Mouse (Mus musculus) kidney, embryonic 15.5 days (tissue): ENCODE measurements around the gene Trim17. TPM values are rescaled to one million over a fixed set of nuclear protein-coding genes. Genes with fewer than 3 reads are reported as not detected.
"Not testable (repeated sequence)": the region's sequence is repeated elsewhere in the genome, so short reads cannot be mapped to it uniquely, and the experiment has no call there.

Experiments used
- ATAC-seq: fragments of 200-750 bp; cut with Nextera tagmentation; replicated peaks from 2 replicates; pipeline ENCODE4 v1.8.0; 2017; ENCODE audit warnings: moderate TSS enrichment; ENCODE audit not compliant: low FRiP score
- H3K27ac ChIP-seq: fragments of 300-500 bp; sonication (generic); 2 replicates; pipeline ENCODE4 v1.5.1; 2015; ENCODE audit warnings: mild to moderate bottlenecking, inconsistent platforms
- H3K27me3 ChIP-seq: fragments of 300-500 bp; sonication (generic); 2 replicates; pipeline ENCODE4 v1.6.1; 2015; ENCODE audit warnings: inconsistent platforms
- H3K36me3 ChIP-seq: fragments of 300-500 bp; sonication (generic); 2 replicates; pipeline ENCODE4 v1.6.1; 2015; ENCODE audit warnings: inconsistent platforms
- H3K4me1 ChIP-seq: fragments of 300-500 bp; sonication (generic); 2 replicates; pipeline ENCODE4 v1.6.1; 2015; ENCODE audit warnings: inconsistent platforms
- H3K4me2 ChIP-seq: fragments of 300-500 bp; sonication (generic); 2 replicates; pipeline ENCODE4 v1.6.1; 2015; ENCODE audit warnings: moderate library complexity, mild to moderate bottlenecking, inconsistent platforms
- H3K4me3 ChIP-seq: fragments of 300-500 bp; sonication (generic); replicated peaks from 2 replicates; pipeline ENCODE4 v1.5.1; 2015; ENCODE audit warnings: mild to moderate bottlenecking, inconsistent platforms
- H3K9ac ChIP-seq: fragments of 300-500 bp; sonication (generic); 2 replicates; pipeline ENCODE4 v1.6.1; 2015; ENCODE audit warnings: mild to moderate bottlenecking, inconsistent platforms
- H3K9me3 ChIP-seq: fragments of 300-500 bp; sonication (generic); replicated peaks from 2 replicates; pipeline ENCODE4 v1.6.1; 2016; ENCODE audit warnings: inconsistent platforms
- WGBS: fragments of 180-500 bp; shearing (Covaris S2); methylation state at CpG from one replicate; pipeline ENCODE4 v1.1.7; 2015; ENCODE audit warnings: mixed read lengths; 5-methylcytosine and 5-hydroxymethylcytosine counted together
- polyA plus RNA-seq: library from polyadenylated mRNA; unstranded; fragments of >200 nt; fragmentation: Nextera tagmentation; extraction: Ambion mirVana; gene quantifications from 2 replicates; pipeline ENCODE4 v1.2.1, GENCODE M21; 2015

Trim17 gene
- polyA plus RNA-seq, 1 experiment from 2014 or later: 0.58 TPM

DNA sequence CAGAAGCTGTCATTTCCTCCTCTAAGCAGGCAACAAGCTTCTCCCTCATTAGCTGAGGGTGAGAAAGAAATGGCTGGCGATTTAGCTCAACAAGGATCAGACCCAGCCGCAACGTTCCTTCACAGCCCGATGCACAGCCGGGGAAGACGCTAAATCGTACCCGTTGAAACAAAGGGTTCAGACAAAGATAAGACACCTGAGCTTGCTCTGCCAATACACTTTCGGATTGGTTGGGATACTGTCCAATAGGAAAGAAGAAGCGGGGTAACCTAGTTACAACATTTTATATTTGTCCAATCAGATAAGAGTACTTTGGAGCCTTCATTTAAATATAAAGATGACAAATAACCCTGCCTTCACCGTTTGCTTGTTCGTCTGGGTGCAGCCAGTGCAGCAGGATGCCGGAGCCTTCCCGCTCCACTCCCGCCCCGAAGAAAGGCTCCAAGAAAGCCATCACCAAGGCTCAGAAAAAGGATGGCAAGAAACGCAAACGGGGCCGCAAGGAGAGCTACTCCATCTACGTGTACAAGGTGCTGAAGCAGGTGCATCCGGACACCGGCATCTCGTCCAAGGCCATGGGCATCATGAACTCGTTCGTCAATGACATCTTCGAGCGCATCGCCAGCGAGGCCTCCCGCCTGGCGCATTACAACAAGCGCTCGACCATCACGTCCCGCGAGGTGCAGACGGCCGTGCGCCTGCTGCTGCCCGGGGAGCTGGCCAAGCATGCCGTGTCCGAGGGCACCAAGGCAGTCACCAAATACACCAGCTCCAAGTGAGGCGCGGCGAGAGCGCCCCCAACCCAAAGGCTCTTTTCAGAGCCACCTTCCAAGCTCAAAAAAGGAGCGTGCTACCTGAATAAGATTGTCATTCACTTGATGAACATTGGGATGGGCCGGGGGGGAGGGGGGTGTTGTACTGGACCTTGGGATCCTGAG is 5.7 kb upstream of the Trim17 start, which contains the start of gene Hist3h2ba:
Hist3h2ba (plus strand) TSS at position 379 of the 938 bp plus-strand sequence.
- Histone ChIP-seq H3K9ac (peak within 1 kb of the TSS; percentile 64), H3K4me3 (peak within 1 kb of the TSS; percentile 54), H3K27me3 (peaks cover 3% of the 10 kb centered on the region; the same call in 1 of the 2 replicates), H3K4me2 (peak within 1 kb of the TSS; percentile 74), H3K4me1 (peaks cover 31% of the 10 kb centered on the region), H3K36me3 (no peaks in the 10 kb centered on the region), H3K9me3 (no peaks in the 10 kb centered on the region), H3K27ac (peak within 1 kb of the TSS; percentile 97)
- ATAC-seq: peak; percentile 90
- WGBS: under 1% methylated on average over 48 of the region's 48 CpGs

DNA sequence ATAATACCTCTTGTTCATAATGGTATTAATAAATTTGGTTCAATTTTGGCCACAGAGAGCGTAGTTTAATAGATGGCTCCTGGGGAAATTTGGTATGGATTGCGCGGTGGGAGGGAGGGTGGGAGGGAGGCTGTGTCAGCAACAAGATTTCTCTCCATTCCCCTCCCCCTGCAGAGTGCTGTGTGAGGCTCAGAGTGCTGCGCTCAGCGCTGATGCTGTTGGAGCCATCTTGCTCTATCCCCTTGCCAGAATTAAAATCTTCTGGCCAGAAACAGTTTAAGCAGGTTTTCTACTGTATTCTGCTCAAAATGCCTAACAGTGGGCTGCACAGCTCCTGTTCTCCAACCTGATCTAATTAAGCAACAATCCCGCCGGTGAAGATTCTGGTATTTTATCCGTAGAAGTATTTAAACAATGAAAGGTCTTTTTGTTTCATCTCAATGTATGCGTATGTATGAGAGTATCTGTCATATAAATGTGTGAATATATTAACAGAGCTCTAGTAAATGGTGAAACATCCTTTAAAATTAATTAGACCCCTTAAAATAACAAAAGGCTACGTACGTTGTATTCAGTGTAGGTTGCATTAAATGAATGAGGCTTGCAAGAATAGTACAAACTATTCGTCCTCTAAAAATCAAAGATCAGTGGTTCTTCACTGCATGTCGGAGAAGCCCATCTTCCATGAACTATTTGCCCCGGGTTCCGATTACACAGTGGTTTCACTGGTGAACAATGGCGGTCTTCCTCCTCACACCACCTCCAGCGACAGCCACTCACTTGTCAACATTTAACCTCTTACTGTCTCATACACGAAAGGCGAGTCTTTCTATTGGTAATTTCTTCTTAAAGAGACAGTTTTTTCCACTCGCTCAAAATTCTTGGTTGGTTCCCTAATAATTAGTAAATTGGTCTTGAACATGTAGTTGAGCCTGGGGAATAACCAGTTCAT is 4.7 kb upstream of the Trim17 start:
- Histone ChIP-seq H3K27me3 (peaks cover 3% of the 10 kb centered on the region; the same call in 1 of the 2 replicates), H3K4me1 (peaks cover 25% of the 10 kb centered on the region), H3K9me3 (no peaks in the 10 kb centered on the region), H3K4me3 (peak overlapping the region; percentile 54), H3K27ac (peak overlapping the region; percentile 97), H3K9ac (peak overlapping the region; percentile 64), H3K36me3 (no peaks in the 10 kb centered on the region), H3K4me2 (peak overlapping the region; percentile 74)
- peak; percentile 61 for ATAC-seq
- 8% methylated on average over 20 of the region's 20 CpGs for WGBS

DNA sequence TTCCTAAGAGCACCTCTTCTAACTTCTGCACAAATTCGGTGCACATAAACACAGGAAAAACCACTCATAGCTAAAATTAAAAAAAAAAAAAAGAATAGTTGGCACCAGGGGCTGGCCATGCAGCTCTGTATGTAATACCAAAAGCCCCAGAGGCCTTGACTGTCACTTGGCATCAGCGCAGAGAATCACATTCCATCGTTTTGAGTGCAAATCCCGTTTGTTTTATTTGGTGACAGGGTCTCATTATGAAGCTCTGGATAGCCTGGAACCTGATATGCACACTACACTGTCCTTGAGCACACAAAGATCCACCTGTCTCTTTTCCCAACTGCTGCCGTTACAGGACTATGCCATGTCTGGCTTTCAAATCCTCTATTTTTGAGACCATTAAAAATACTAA is 3.3 kb upstream of the Trim17 start:
- Histone ChIP-seq H3K4me1 (peaks cover 26% of the 10 kb centered on the region), H3K4me3 (no peak overlapping the region), H3K27me3 (peaks cover 2% of the 10 kb centered on the region; the same call in 1 of the 2 replicates), H3K4me2 (no peak overlapping the region), H3K27ac (no peak overlapping the region), H3K9ac (no peak overlapping the region), H3K36me3 (no peaks in the 10 kb centered on the region), H3K9me3 (no peaks in the 10 kb centered on the region)
- no peak for ATAC-seq
- WGBS: 70% methylated on average over 5 of the region's 5 CpGs

DNA sequence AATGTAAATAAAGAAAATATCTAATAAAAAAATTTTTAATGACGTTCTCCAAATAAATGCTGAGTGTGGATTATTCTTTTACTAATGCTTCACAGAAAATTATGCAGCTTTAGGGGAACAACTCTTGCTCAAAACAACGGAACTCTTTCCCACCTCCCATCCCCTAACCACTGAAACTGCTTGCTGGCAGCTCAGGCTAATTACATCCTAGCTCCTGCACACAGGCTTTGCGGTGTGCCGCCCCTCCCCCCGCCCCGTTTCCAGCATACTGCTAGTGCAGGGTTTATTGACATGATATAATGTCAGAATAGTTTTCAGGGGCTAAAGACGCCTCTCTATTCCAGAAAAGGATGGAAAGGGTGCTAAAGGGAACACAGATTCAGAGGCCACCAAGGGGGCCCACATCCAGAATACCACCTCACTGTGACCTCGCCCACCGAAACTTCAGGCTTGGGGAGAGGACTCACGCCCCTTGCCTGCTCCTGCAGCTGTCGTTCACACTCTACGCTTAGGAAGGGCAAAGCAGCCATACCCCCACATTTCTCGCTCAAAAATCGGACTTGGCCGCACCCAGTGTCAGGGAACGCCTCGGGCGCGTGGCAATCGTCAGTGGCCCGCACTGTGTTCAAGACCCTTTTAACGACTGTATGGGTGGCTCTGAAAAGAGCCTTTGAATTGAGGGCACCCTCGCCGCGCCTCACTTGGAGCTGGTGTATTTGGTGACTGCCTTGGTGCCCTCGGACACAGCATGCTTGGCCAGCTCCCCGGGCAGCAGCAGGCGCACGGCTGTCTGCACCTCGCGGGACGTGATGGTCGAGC is 925 bp upstream of the Trim17 start:
- ATAC-seq: peak; percentile 27
- peaks cover 34% of the 10 kb centered on the region for H3K4me1 ChIP-seq
- peak overlapping the region; percentile 91 for H3K4me2 ChIP-seq
- H3K27me3 ChIP-seq: no peaks in the 10 kb centered on the region; the same call in 1 of the 2 replicates
- H3K36me3 ChIP-seq: peaks cover 20% of the 10 kb centered on the region
- peak overlapping the region; percentile 72 for H3K9ac ChIP-seq
- peak overlapping the region; percentile 100 for H3K27ac ChIP-seq
- WGBS: under 1% methylated on average over 33 of the region's 33 CpGs
- peak overlapping the region; percentile 66 for H3K4me3 ChIP-seq
- H3K9me3 ChIP-seq: no peaks in the 10 kb centered on the region

DNA sequence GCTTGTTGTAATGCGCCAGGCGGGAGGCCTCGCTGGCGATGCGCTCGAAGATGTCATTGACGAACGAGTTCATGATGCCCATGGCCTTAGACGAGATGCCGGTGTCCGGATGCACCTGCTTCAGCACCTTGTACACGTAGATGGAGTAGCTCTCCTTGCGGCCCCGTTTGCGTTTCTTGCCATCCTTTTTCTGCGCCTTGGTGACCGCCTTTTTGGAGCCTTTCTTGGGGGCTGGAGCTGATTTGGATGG is 390 bp upstream of the Trim17 start:
- Histone ChIP-seq H3K4me3 (peak overlapping the region; percentile 66), H3K36me3 (peaks cover 20% of the 10 kb centered on the region), H3K9ac (peak overlapping the region; percentile 72), H3K4me2 (peak overlapping the region; percentile 91), H3K27ac (peak overlapping the region; percentile 100), H3K4me1 (peaks cover 34% of the 10 kb centered on the region)
- not testable (repeated sequence) for H3K27me3 ChIP-seq, ATAC-seq, H3K9me3 ChIP-seq
- WGBS: under 1% methylated on average over 17 of the region's 17 CpGs

DNA sequence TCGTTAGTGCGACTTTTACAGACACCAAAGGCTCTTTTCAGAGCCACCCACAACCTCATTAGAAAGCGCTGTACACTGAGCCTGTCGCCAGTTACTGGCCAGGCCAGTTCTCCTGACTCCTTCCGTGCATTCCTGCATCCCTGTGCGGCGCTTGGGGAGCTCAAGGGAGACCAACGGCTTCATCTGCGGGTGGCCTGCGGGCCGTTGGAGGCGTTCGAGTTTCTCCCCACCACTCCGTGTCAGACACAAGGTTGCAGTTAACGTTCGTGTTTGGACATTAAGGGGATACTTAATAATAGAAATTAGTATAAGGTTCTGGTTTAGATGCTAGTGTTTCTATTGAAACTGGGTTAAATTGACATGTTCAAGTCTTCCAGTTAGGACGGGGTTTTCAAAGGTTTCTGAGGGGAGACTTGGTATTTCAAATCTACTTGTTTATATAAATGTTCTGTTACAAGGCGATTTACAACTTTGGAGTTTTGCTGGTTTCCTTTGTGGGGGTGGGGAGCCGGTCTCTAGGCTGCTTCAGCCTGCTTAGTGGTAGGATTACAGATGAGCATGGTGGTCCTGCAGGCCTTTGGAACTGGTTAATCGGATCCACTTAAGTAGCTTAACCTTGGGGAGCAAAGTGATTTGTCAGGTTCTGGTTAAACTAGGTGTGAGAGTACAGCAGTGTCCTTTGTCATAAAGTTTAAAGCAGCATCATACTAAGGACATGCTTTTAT is 820 bp downstream of the Trim17 start:
- peak overlapping the region; percentile 77 for H3K9ac ChIP-seq
- H3K27ac ChIP-seq: peak overlapping the region; percentile 100
- no peaks in the 10 kb centered on the region for H3K9me3 ChIP-seq
- H3K4me3 ChIP-seq: peak overlapping the region; percentile 66
- no peaks in the 10 kb centered on the region; the same call in 1 of the 2 replicates for H3K27me3 ChIP-seq
- under 1% methylated on average over 20 of the region's 20 CpGs for WGBS
- H3K36me3 ChIP-seq: peaks cover 20% of the 10 kb centered on the region
- peak overlapping the region; percentile 91 for H3K4me2 ChIP-seq
- ATAC-seq: peak; percentile 42
- H3K4me1 ChIP-seq: peaks cover 42% of the 10 kb centered on the region

DNA sequence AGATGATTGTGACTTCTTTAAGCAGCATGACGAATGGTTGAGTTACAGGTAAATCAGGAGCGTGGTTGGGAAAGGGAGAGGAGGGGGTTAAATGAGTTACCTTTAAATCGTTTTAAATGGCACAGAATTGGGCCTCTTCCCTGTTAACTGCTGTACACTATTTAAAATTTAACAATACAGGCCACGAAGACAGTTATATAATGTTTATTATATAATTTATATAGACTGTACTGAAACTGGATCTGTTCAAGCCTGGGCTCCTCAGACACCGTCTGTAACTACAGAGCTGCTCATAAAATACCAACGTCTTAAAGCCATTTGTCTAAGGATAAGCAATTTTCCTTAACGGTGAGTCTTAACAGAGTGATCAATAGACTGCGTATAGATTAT is 1.4 kb downstream of the Trim17 start:
- Histone ChIP-seq H3K36me3 (peaks cover 20% of the 10 kb centered on the region), H3K27me3 (no peaks in the 10 kb centered on the region; the same call in 1 of the 2 replicates), H3K4me3 (peak overlapping the region; percentile 66), H3K4me1 (peaks cover 42% of the 10 kb centered on the region), H3K9ac (peak overlapping the region; percentile 77), H3K4me2 (peak overlapping the region; percentile 91), H3K27ac (peak overlapping the region; percentile 100), H3K9me3 (no peaks in the 10 kb centered on the region)
- 23% methylated on average over 8 of the region's 8 CpGs for WGBS
- no peak for ATAC-seq

DNA sequence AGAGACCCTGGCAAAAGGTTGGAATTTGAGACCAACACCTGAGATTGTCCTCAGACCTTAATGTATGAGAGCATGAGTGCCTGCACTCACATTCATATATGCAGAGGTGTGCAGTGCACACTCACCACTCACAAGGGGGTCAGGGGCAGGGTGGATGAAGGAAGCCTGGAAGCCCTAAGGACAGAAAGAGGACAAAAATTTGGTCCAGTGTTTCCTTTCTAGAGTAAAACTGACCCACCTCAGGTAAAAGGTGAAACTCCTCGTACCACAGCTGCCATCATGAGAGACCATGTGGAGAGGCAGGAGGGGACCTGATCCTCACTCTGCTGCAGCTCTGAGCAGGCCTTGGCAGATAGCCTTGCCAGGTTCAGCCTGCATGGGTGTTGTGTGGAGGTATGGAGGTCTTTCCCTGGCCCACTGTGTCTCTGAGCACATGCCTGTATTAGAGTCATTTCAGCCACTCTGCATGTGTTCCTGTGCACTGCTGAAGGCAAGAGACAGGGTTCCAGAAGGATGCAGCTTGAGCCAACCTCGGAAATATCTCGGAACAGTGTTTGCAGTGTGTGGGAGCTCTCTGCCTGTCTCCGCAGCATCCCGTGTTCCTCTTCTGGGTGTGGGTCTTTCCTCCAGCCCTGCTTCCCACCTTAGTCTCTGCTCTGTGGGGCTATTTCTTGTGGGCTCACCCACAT is 2.9 kb downstream of the Trim17 start:
- ATAC-seq: no peak
- Histone ChIP-seq H3K4me3 (peak overlapping the region; percentile 66), H3K4me1 (peaks cover 42% of the 10 kb centered on the region), H3K27me3 (peaks cover 13% of the 10 kb centered on the region; the same call in 1 of the 2 replicates), H3K9ac (peak overlapping the region; percentile 77), H3K9me3 (peaks cover 4% of the 10 kb centered on the region; the same call in 1 of the 2 replicates), H3K27ac (no peak overlapping the region), H3K36me3 (peaks cover 20% of the 10 kb centered on the region), H3K4me2 (peak overlapping the region; percentile 91)
- WGBS: 77% methylated on average over 5 of the region's 5 CpGs

DNA sequence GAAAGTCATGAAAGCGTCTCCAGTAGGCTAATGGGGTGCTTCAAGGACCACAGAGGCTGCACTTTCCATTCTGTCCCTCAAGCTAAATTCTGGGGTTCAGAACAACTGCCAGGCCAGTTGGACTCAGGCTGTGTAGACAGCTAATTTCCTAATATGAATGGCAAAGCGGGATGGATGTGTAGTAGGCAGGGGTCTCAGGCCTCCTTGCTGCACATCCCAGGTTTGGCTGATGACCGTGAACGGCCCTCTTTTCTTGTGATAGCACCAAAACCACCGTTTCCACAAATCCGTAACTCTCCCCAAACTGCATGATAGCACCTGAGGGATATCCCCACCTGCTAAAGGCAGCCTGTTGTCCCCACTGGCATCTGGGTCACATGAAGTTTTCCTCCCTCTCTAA is 4.1 kb downstream of the Trim17 start:
- 85% methylated on average over 6 of the region's 6 CpGs for WGBS
- no peak overlapping the region for H3K9ac ChIP-seq
- ATAC-seq: no peak

DNA sequence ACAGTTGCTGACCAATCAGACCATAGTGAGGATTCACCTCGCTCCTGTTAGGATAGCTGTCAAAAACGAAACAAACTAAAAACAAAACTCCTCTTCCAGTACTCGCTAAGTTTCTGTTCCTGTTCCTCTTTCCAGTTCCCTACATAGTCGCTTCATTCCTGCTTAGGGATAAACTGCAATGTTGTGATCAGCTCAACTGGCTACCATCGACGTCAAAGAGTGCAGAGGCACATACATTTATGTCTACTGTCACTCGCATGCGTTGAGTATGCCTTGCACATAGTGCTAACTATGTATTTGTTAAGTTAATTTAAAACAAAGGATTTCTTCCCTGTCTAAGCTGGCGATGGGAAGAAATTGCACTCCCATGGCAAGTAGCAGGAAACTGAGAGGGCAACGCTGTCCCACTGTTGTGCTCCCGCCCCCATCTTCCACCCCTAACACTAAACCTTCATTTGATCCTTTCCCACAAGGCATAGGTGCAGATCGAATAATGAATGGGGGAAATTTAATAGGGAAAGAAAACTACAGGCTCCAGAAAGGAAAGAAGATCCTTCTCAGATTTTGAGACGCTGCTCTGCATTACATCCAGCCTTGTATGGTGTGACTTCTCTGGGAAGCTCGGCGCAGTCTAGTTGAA is 4.8 kb downstream of the Trim17 start:
- Histone ChIP-seq H3K27me3 (peaks cover 26% of the 10 kb centered on the region; the same call in 1 of the 2 replicates), H3K9me3 (peaks cover 4% of the 10 kb centered on the region; the same call in 1 of the 2 replicates), H3K4me3 (peak overlapping the region; percentile 53), H3K4me1 (peaks cover 38% of the 10 kb centered on the region), H3K27ac (peak overlapping the region; percentile 70), H3K9ac (peak overlapping the region; percentile 46; the same call in 1 of the 2 replicates), H3K36me3 (peaks cover 20% of the 10 kb centered on the region), H3K4me2 (peak overlapping the region; percentile 91)
- no peak for ATAC-seq
- 32% methylated on average over 15 of the region's 15 CpGs for WGBS

More for the DNA sequence above, 4.1 kb downstream of the Trim17 start:
- H3K4me1 ChIP-seq: peaks cover 39% of the 10 kb centered on the region
- peaks cover 22% of the 10 kb centered on the region; the same call in 1 of the 2 replicates for H3K27me3 ChIP-seq
- peaks cover 20% of the 10 kb centered on the region for H3K36me3 ChIP-seq
- no peak overlapping the region for H3K4me3 ChIP-seq
- peaks cover 4% of the 10 kb centered on the region; the same call in 1 of the 2 replicates for H3K9me3 ChIP-seq
- H3K27ac ChIP-seq: no peak overlapping the region
- H3K4me2 ChIP-seq: peak overlapping the region; percentile 5; the same call in 1 of the 2 replicates
